Mouse (Mus musculus) olfactory bulb, adult 2 months (tissue): ENCODE measurements around the gene Prkaca.

Experiments
- CTCF ChIP-seq: fragments of 200-500 bp; IDR thresholded peaks from 2 replicates; pipeline ENCODE4 v1.5.1; 2012; ENCODE audit warnings: low read depth, mild to moderate bottlenecking, low read length, moderate library complexity; ENCODE audit not compliant: insufficient read depth
- POLR2A ChIP-seq: fragments of 200-500 bp; IDR thresholded peaks from 2 replicates; pipeline ENCODE4 v1.6.1; 2012; ENCODE audit warnings: mild to moderate bottlenecking, low read depth, low read length, moderate library complexity; ENCODE audit not compliant: insufficient read depth

DNA sequence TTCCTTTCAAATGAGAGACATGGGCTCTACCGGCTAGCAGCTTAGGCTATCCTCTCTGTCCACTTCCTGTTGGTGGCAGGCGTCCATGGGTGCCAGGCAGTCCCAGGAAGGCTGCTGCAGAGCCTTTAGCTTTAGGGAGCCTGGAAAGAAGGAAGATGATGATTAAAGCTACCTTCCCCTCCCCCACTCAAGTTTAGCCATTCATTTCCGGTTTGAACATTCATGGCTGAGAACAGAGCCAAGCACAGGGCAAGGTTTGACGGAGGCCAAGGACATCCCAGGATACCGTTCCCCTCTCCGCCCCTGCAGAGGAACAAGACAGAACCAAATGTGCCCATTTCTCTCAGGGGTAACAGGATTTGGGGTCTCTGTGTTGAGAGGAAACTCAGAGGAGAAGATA, 4.9 kb downstream of the Prkaca start:
- TF ChIP-seq CTCF (no peak), POLR2A (no peak)
